Mouse (Mus musculus) effector memory CD4-positive, alpha-beta T cell, adult 7 months (primary cell): ENCODE data around the gene Cnr2. TPM values are rescaled to one million over a fixed set of nuclear protein-coding genes. Genes with fewer than 3 reads are reported as not detected.

Experiments used
- polyA plus RNA-seq: library from polyadenylated mRNA; unstranded; fragments of 100-300 nt; shearing (Covaris generic); gene quantifications from one replicate; pipeline ENCODE4 v1.2.1, GENCODE M21; 2017

The Cnr2 gene
- polyA plus RNA-seq = 1.9 TPM

DNA sequence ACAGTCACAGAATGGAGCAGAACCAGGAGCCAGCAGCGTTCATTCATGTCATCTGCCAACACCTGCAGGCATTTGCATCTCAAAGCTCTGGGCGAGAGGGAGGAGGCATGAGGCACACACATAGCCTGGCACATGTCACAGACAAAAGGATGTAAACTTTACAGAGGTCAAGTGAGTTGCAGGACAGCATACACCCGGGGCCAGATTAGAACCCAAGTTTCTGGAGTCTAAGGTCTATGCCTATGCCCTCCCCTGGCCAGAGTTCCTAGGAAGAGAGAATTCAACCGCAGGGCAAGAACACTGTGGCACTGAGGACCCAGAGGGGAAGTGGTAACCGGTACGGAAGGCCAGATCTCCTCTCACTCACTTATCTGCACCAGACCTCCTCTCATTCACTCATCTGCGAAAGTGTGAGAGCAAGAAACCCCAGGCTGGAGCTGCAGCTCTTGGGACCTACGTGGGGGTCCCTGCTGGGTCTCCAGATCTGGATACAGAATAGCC, at the start of gene Cnr2:
Gene Cnr2, plus strand, starts transcription at position 324 of the 501 bp plus-strand sequence.

DNA sequence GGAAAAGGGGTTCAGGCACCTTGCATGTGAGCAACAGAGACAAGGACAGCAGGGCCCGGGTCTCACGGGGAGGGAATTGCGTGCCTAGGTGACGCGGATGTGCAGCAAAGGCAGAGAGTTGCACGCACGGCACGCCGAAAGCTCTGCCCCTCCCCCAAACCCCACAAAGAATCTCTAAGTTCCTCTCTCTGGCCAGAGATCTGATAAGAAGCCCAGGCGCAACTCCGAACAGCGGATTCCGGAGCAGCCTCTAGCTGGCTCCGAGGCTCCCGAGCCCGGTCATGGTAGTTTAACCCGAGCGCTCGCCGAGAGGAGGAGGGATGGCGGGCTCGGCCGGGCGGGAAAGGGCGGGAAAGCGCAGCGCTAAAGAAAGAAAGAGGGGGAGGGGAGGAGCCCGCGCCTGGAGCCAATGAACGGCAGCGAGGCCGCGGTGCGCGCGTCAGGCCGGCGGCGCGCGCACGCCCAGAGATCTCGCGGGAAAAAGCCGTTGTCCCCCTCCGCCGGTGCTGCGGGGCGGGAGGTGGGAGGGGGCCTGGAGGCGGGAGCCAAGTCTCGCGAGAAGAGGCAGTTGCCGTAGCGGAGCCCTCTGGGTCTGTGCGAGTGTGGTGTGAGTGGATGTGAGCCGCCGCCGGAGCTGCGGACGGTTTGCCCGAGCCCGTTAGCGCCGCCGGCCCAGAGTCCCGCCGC, 39.5 kb upstream of the Cnr2 start, which contains the start of gene Srsf10:
Gene Srsf10, plus strand, starts transcription at position 212 of the 687 bp plus-strand sequence.

DNA sequence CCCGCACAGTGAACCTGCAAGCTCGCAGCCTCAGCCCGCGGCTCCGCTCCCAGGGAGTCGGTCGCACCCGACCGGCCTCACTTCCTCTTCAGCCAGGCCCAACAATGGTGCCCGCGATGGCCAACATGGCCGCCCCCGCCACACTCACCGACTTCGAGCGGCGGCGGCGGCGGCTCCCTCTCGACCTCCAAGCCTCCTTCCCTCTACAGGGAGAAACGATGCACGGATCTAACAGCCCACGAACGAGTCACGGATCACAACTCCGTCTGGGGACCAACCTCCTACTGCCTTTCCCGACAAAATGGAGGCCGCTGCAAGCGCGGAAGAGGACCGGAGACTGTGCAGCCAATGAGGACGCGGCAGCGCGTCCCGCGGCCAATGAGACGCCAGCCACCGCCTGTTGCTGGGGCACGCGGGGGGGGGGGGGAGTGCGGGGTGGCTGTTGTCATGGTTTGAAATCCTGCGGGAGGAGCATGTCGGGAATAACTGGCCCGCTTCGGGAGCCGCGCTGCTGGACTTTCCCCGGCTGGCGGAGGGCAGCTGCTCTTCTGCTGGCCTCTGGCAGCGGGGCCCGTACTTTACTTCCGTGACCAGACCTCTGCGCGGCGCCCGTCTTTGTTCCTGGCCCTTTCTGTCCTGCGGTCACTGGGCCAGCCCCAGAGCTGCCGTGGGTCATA, 21.5 kb upstream of the Cnr2 start, which contains the start of gene Pnrc2:
Gene Pnrc2, minus strand, starts transcription at position 325 of the 677 bp plus-strand sequence.

DNA sequence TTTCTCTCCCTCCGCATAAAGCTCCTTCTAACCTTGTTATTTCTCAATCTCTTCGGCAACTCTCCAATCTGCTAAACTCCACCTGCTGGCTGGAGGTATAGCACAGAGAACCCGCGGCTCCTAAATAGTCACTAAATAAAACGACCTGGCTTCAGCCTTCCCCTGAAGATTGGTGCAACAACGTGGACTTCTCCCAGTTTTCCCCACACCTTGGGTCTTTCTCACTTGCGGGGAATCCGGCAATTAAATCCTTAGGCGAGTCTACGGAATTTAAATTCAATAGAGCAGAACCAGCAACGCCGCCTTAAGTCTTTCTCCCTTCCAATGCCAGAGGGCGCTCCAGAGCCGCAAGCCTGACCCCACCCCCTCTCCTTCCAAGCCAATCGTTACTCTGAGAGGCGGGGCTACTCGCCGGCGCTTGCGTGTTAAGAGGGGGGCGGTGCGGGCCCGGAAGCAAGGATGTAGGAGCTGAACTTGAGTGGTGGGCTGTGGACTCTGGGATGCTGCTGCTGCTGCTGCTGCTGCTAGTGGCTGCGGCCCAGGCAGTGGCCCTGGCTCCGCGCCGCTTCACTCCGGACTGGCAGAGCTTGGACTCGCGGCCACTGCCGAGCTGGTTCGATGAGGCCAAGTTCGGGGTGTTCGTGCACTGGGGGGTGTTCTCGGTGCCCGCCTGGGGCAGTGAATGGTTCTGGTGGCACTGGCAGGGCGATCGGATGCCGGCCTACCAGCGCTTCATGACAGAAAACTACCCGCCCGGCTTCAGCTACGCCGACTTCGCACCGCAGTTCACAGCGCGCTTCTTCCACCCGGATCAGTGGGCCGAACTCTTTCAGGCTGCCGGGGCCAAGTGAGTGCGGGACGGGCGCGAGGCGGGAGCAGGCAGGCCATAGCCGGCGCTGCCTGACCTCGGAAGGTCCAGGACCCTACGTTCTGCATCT, 25.4 kb downstream of the Cnr2 start, which contains the start of gene Fuca1:
Gene Fuca1, plus strand, starts transcription at position 432 of the 938 bp plus-strand sequence.

DNA sequence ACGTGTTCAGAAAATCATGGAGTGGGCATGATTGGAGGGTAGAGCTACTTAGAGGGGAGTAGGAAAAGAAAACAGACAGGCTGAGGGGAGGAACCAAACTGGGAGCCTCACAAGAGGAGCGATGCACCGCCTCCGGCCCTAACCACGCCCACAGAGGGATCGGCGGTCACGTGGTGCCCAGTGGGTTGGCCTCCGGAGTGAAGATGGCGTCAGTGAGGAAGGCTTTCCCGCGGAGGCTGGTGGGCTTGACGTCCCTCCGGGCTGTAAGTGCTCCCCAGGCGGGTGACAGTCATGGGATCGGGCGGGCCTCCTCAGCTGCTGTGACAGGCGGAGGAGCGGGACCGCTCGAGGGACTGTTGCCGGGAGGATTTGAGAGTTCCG, 51.1 kb downstream of the Cnr2 start, which contains the start of gene Hmgcl:
Gene Hmgcl, plus strand, starts transcription at position 171 of the 381 bp plus-strand sequence.

DNA sequence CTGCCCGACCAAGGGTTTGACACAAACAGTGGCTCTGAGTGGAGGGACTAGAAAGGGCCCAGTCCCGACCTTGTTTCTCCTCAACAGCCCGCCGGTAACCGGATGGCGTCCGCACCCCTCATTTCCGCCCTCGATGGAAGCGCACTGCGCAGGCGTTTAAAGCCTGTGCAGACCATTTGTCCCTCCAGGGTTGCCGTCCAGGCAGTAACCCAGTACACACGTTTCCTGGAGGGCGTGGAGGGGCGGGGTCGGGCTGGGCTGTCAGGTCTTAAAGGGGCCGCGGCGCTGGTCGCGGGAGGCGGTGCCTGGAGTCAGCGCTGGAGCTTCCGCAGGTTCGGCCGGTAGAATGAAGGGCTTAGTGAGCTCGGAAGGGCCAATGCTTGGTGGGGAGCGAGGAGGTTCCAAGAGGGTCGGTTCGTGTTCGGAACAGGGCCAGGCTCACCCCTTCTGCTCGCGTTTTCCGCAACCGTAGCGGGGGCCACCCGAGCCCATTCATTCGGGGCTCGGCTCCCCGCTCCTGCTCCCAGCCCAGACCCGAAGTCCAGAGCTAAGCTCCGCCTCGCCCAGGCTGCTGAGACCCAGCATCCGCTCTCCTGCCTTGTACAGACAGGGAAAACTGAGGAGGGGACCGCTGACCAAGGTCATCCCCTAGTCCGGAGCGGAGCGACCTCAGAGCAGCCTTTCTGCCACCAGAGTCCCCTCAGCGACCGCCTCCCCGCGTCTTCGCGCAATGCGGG, 68.4 kb downstream of the Cnr2 start, which contains the start of gene Gale:
Gene Gale, plus strand, starts transcription at position 271 of the 737 bp plus-strand sequence.

Other genes with a start within 250 kb of the Cnr2 start
- 0.18 TPM for gene Ifnlr1, start 209.1 kb upstream of the Cnr2 start, polyA plus RNA-seq
- gene Il22ra1, start 167.2 kb upstream of the Cnr2 start, polyA plus RNA-seq = not detected
- 0.21 TPM for gene Myom3, start 135.7 kb upstream of the Cnr2 start, polyA plus RNA-seq
- 165 TPM for gene Srsf10, start 39.6 kb upstream of the Cnr2 start, polyA plus RNA-seq
- gene Pnrc2, start 21.5 kb upstream of the Cnr2 start, polyA plus RNA-seq = 183 TPM
- 78.3 TPM for gene Fuca1, start 25.3 kb downstream of the Cnr2 start, polyA plus RNA-seq
- 38.1 TPM for gene Hmgcl, start 51.1 kb downstream of the Cnr2 start, polyA plus RNA-seq
- gene Gale, start 68.3 kb downstream of the Cnr2 start, polyA plus RNA-seq = 33.1 TPM
- gene Lypla2, start 77.2 kb downstream of the Cnr2 start, polyA plus RNA-seq = 249 TPM
- 50.7 TPM for gene Pithd1, start 91.9 kb downstream of the Cnr2 start, polyA plus RNA-seq
- 51.7 TPM for gene Eloa, start 126.4 kb downstream of the Cnr2 start, polyA plus RNA-seq
- gene Rpl11, start 158.0 kb downstream of the Cnr2 start, polyA plus RNA-seq = 306 TPM
- gene Id3, start 248.1 kb downstream of the Cnr2 start, polyA plus RNA-seq = 12.6 TPM